Mouse (Mus musculus) midbrain, embryonic 10.5 days (tissue): ENCODE results near the gene Gm3591. TPM values are rescaled to one million over a fixed set of nuclear protein-coding genes. Genes with fewer than 3 reads are reported as not detected.
"Not testable (repeated sequence)": the region's sequence is repeated elsewhere in the genome, so short reads cannot be mapped to it uniquely, and the experiment has no call there.

Source experiments
- DNase-seq: peaks from one replicate; pipeline ENCODE4 v3.0.0-alpha.2; 2017; ENCODE audit warnings: low spot score
- H3K27ac ChIP-seq: fragments of 300-500 bp; sonication (generic); replicated peaks from 2 replicates; pipeline ENCODE4 v1.5.1; 2016; ENCODE audit warnings: mild to moderate bottlenecking
- H3K27me3 ChIP-seq: fragments of 300-500 bp; sonication (generic); 2 replicates; pipeline ENCODE4 v1.6.1; 2016; ENCODE audit warnings: low read depth, mild to moderate bottlenecking; ENCODE audit not compliant: poor library complexity, severe bottlenecking
- H3K36me3 ChIP-seq: fragments of 300-500 bp; sonication (generic); 2 replicates; pipeline ENCODE4 v1.6.1; 2016; ENCODE audit warnings: mild to moderate bottlenecking, moderate library complexity
- H3K4me1 ChIP-seq: fragments of 300-500 bp; sonication (generic); 2 replicates; pipeline ENCODE4 v1.6.1; 2016
- H3K4me3 ChIP-seq: fragments of 300-500 bp; sonication (generic); 2 replicates; pipeline ENCODE4 v1.5.1; 2016; ENCODE audit warnings: mild to moderate bottlenecking, moderate library complexity
- H3K9me3 ChIP-seq: fragments of 300-500 bp; sonication (generic); replicated peaks from 2 replicates; pipeline ENCODE4 v1.6.1; 2016; ENCODE audit warnings: mild to moderate bottlenecking
- WGBS: fragments of 180-500 bp; shearing (Covaris S2); methylation state at CpG from one replicate; pipeline ENCODE4 v1.1.7; 2016; 5-methylcytosine and 5-hydroxymethylcytosine counted together
- polyA plus RNA-seq: library from polyadenylated mRNA; unstranded; fragments of >200 nt; fragmentation: Nextera tagmentation; extraction: Ambion mirVana; gene quantifications from 2 replicates; pipeline ENCODE4 v1.2.1, GENCODE M21; 2016

The Gm3591 gene
- polyA plus RNA-seq: 1.2 and 1.3 TPM in 2 replicates

DNA sequence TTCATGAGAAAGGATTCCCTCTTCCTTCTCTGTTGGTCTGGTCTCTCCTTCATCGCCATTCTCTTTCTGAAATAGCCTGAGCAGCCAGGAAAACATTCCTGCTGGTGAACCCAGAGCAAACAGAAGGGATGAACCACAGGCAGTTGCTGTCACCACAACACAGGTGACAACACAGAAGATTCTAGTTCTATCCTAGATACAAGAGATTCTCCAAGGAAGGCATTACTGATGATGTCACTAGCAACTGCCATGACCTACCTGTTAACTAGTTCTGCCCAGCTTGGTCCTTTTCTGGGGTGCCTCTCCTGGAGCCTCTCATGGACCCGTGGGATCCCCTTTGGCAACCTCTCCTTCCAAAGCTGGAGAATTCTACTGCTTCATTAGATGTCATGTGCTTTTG lies at the start of gene Gm3591:
Gm3591 (minus strand) TSS at position 101 of the 400 bp plus-strand sequence.
- H3K27me3 ChIP-seq, H3K36me3 ChIP-seq, DNase-seq, H3K4me1 ChIP-seq, H3K9me3 ChIP-seq, H3K4me3 ChIP-seq, H3K27ac ChIP-seq: not testable (repeated sequence)
- WGBS: no CpG with 5 or more reads among the region's 2 CpGs

DNA sequence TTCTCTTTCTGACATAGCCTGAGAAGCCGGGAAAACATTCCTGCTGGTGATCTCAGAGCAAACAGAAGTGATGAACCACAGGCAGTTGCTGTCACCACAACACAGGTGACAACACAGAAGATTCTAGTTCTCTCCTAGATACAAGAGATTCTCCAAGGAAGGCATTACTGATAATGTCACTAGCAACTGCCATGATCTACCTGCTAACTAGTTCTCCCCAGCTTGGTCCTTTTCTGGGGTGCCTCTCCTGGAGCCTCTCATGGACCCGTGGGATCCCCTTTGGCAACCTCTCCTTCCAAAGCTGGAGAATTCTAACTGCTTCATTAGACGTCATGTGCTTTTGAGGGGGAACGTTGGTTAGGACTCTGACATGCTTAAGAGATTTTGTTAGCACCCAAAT lies 32.2 kb upstream of the Gm3591 start, which contains the start of gene Gm3594:
Gm3594 (minus strand) TSS at position 101 of the 400 bp plus-strand sequence.
- H3K4me1 ChIP-seq, H3K27me3 ChIP-seq, H3K27ac ChIP-seq, DNase-seq, H3K9me3 ChIP-seq, H3K4me3 ChIP-seq, H3K36me3 ChIP-seq: not testable (repeated sequence)
- no CpG with 5 or more reads among the region's 4 CpGs for WGBS

DNA sequence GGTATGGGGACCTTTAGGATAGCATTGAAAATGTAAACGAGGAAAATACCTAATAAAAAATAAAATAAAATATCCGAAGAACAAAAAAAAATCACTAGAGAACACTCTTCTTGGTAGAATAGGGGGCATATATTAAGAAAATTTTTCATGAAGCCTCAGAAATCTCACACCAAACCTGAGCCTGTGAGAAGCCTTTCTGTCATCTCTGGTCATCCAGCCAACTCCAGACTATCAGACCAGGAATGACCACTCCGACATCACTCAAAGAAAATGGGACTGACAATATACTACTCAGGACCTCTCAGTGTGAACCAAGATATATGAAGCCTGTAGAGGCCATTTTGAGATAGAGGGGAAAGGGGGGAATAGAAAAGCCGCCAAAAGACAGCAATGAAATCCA lies 28.5 kb upstream of the Gm3591 start:
- H3K36me3 ChIP-seq, H3K27me3 ChIP-seq, H3K4me1 ChIP-seq, H3K4me3 ChIP-seq, H3K27ac ChIP-seq, DNase-seq, H3K9me3 ChIP-seq: not testable (repeated sequence)
- WGBS: 83% methylated on average over 1 of the region's 4 CpGs

DNA sequence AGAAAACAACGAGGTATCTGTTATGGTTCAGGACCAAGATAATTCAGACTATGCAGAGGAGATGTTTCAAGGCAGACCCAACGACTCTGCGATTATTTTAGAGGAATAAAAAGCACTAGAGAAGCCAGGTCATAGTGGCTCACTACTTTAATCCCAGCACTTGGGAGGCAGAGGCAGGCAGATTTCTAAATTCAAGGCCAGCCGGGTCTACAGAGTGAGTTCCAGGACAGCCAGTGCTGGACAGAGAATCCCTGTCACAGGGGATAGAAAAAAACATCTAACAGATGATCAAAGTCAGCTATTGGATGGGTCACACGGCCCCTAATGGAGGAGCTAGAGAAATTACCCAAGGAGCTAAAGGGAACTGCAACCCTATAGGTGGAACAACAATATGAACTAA lies 27.9 kb upstream of the Gm3591 start:
- not testable (repeated sequence) for DNase-seq, H3K36me3 ChIP-seq, H3K9me3 ChIP-seq, H3K27ac ChIP-seq, H3K4me3 ChIP-seq, H3K27me3 ChIP-seq, H3K4me1 ChIP-seq
- WGBS: 73% methylated on average over 1 of the region's 5 CpGs

DNA sequence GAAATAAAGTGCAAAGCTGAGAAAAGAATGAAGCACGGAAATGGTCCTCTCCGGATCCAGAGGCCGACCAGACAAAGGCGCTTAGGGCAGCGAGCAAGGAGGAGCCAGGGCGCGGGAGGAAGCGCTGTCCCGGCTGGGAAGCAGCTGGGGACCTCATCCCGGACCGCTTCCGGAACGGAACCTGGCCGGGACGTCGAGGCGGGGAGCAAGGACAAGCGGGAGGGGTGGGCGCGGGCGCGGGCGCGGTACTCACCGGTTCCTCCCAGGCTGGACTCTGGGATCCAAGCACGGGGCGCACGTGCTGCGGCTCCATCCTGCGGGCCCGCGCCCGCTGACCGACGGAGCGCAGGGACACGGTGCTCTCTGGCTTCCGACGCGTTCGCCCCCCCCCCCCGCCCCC lies 14.5 kb upstream of the Gm3591 start:
- DNase-seq, H3K27me3 ChIP-seq, H3K9me3 ChIP-seq, H3K36me3 ChIP-seq, H3K27ac ChIP-seq, H3K4me1 ChIP-seq: not testable (repeated sequence)
- 12% methylated on average over 21 of the region's 42 CpGs for WGBS
- H3K4me3 ChIP-seq: peak overlapping the region; percentile 43

DNA sequence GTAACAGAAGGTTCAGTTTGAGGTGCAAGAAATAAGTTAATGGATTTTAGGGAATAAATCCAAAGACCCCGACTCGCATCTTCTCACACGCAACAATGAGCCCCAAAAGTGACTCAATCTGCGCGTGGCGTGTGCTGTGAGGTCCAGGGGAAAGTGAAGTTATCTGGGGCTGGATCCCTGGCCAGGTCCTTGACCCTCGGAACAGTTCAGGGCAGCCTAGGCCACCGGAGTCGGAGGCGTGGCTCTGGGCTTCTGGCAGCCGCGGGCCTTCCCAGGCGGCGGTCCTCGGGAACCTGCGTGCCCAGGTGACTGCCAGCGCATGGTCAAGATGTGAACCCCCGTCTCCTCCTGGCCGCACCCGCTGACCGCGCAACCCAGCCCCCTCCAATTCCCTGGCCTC lies 14.1 kb upstream of the Gm3591 start:
- H3K27me3 ChIP-seq, H3K4me1 ChIP-seq, H3K27ac ChIP-seq, H3K36me3 ChIP-seq, H3K9me3 ChIP-seq: not testable (repeated sequence)
- peak overlapping the region; percentile 43 for H3K4me3 ChIP-seq
- WGBS: 20% methylated on average over 22 of the region's 22 CpGs
- peak; percentile 6 for DNase-seq

DNA sequence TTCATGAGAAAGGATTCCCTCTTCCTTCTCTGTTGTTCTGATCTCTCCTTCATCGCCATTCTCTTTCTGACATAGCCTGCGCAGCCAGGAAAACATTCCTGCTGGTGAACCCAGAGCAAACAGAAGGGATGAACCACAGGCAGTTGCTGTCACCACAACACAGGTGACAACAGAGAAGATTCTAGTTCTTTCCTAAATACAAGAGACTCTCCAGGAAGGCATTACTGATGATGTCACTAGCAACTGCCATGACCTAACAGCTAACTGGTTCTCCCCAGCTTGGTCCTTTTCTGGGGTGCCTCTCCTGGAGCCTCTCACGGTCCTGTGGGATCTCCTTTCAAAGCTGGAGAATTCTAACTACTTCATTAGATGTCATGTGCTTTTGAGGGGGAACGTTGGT lies 22.1 kb downstream of the Gm3591 start, which contains the start of gene Gm16440:
Gm16440 (minus strand) TSS at position 101 of the 400 bp plus-strand sequence.
- DNase-seq, H3K4me1 ChIP-seq, H3K27me3 ChIP-seq, H3K9me3 ChIP-seq, H3K36me3 ChIP-seq, H3K4me3 ChIP-seq, H3K27ac ChIP-seq: not testable (repeated sequence)
- WGBS: 84% methylated on average over 2 of the region's 4 CpGs

Other genes with a start within 250 kb of the Gm3591 start
- gene Gm21560, start 193.2 kb downstream of the Gm3591 start, polyA plus RNA-seq: not detected in 2 replicates
- 1.3 and 1.9 TPM in 2 replicates for gene Gm3411, start 125.2 kb downstream of the Gm3591 start, polyA plus RNA-seq
- not detected in 2 replicates for gene Gm21103, start 107.6 kb downstream of the Gm3591 start, polyA plus RNA-seq
- not detected in 2 replicates for gene Gm3618, start 68.8 kb downstream of the Gm3591 start, polyA plus RNA-seq
- gene Gm16440, start 22.2 kb downstream of the Gm3591 start, polyA plus RNA-seq: not detected in 2 replicates
- gene Gm3594, start 32.1 kb upstream of the Gm3591 start, polyA plus RNA-seq: not detected in 2 replicates
- gene Gm8356, start 124.8 kb upstream of the Gm3591 start, polyA plus RNA-seq: not detected in 2 replicates
- gene Gm3629, start 178.1 kb upstream of the Gm3591 start, polyA plus RNA-seq: 0.09 and 0.11 TPM in 2 replicates
- gene Gm3460, start 209.9 kb upstream of the Gm3591 start, polyA plus RNA-seq: not detected in 2 replicates